Mouse (Mus musculus): ENCODE data around the gene Zbtb16.

- TF ChIP-seq RCOR1 (conservative IDR thresholded peaks at IDR 0.05; ENCODE audit: low read depth, low read length) (no peak), CTCF (conservative IDR thresholded peaks at IDR 0.05 in 1 of 2, IDR thresholded peaks at IDR 0.05 in 1 of 2; ENCODE audit: low read depth in 2 of 2, low read length in 2 of 2) (no peak), HCFC1 (IDR thresholded peaks at IDR 0.05; ENCODE audit: low read depth, low read length) (no peak), POLR2A (IDR thresholded peaks at IDR 0.05; ENCODE audit: low read depth, low read length) (no peak), EP300 (IDR thresholded peaks at IDR 0.05; ENCODE audit: low read length) (no peak), NRF1 (IDR thresholded peaks at IDR 0.05; ENCODE audit: low read depth, low read length) (no peak), CHD2 (IDR thresholded peaks at IDR 0.05; ENCODE audit: low read length) (no peak), MEF2A (IDR thresholded peaks at IDR 0.05; ENCODE audit: borderline replicate concordance, low read depth, low read length) (no peak), ZNF384 (IDR thresholded peaks at IDR 0.05; ENCODE audit: low read depth, low read length) (no peak)
Measured at GRCm38 (mm10) chr9:48804509-48804908, 31.5 kb downstream of the Zbtb16 start.
